Mouse (Mus musculus) megakaryocyte, embryonic 14.5 days (primary cell): ENCODE measurements around the gene Exoc5.

Experiments
- FLI1 ChIP-seq: IDR thresholded peaks from 2 replicates; pipeline ENCODE4 v1.6.1; 2012; ENCODE audit warnings: low read length, inconsistent platforms, mixed read lengths
- GATA1 ChIP-seq: IDR thresholded peaks from 3 replicates; pipeline ENCODE4 v1.6.1; 2012; ENCODE audit warnings: mixed read lengths, low read length, inconsistent platforms, borderline replicate concordance

- no peak for TF ChIP-seq GATA1
- TF ChIP-seq FLI1, result no peak
These were observed 97.8 kb downstream of the Exoc5 start for GRCm38 (mm10) chr14:48968670-48969069.
